Mouse (Mus musculus) midbrain, embryonic 16.5 days (tissue): Measurements from ENCODE around the gene Zfp26. TPM values are rescaled to one million over a fixed set of nuclear protein-coding genes. Genes with fewer than 3 reads are reported as not detected.

Experiments used
- ATAC-seq: fragments of 200-750 bp; cut with Nextera tagmentation; 2 replicates; pipeline ENCODE4 v1.8.0; 2017; ENCODE audit warnings: moderate TSS enrichment
- H3K27ac ChIP-seq: fragments of 300-500 bp; sonication (generic); 2 replicates; pipeline ENCODE4 v1.5.1; 2014; ENCODE audit warnings: mild to moderate bottlenecking, low read length, mixed read lengths
- H3K27me3 ChIP-seq: fragments of 300-500 bp; sonication (generic); 2 replicates; pipeline ENCODE4 v1.6.1; 2014; ENCODE audit warnings: low read depth, low read length, mixed read lengths; ENCODE audit not compliant: control insufficient read depth, insufficient read depth
- H3K36me3 ChIP-seq: fragments of 300-500 bp; sonication (generic); 2 replicates; pipeline ENCODE4 v1.6.1; 2014; ENCODE audit warnings: mild to moderate bottlenecking, low read length, moderate library complexity, mixed read lengths; ENCODE audit not compliant: control insufficient read depth, insufficient read depth
- H3K4me1 ChIP-seq: fragments of 300-500 bp; sonication (generic); 2 replicates; pipeline ENCODE4 v1.6.1; 2014; ENCODE audit warnings: mild to moderate bottlenecking, low read length, mixed read lengths; ENCODE audit not compliant: control insufficient read depth, insufficient read depth
- H3K4me2 ChIP-seq: fragments of 300-500 bp; sonication (generic); 2 replicates; pipeline ENCODE4 v1.6.1; 2014; ENCODE audit warnings: mild to moderate bottlenecking, low read length, mixed read lengths
- H3K4me3 ChIP-seq: fragments of 300-500 bp; sonication (generic); 2 replicates; pipeline ENCODE4 v1.5.1; 2014; ENCODE audit warnings: low read depth, mild to moderate bottlenecking, low read length, moderate library complexity, mixed read lengths
- H3K9ac ChIP-seq: fragments of 300-500 bp; sonication (generic); 2 replicates; pipeline ENCODE4 v1.6.1; 2014; ENCODE audit warnings: low read depth, low read length, mixed read lengths
- H3K9me3 ChIP-seq: fragments of 300-500 bp; sonication (generic); replicated peaks from 2 replicates; pipeline ENCODE4 v1.6.1; 2014; ENCODE audit warnings: mild to moderate bottlenecking, low read length, mixed read lengths; ENCODE audit not compliant: control insufficient read depth, poor library complexity, severe bottlenecking
- WGBS: fragments of 180-500 bp; shearing (Covaris S2); extraction: QIAGEN DNeasy Blood & Tissue Kit; methylation state at CpG from one replicate; pipeline ENCODE4 v1.1.7; 2014; 5-methylcytosine and 5-hydroxymethylcytosine counted together
- polyA plus RNA-seq: library from polyadenylated mRNA; unstranded; fragments of >200 nt; fragmentation: Nextera tagmentation; extraction: Ambion mirVana; gene quantifications from 2 replicates; pipeline ENCODE4 v1.2.1, GENCODE M21; 2015

Zfp26 gene
- polyA plus RNA-seq = 13.5 and 16.7 TPM in 2 replicates

- Histone ChIP-seq H3K27me3 (no peaks in the 10 kb centered on the region; the same call in 1 of the 2 replicates), H3K9me3 (no peaks in the 10 kb centered on the region), H3K27ac (peak within 1 kb of the TSS; percentile 84), H3K9ac (peak within 1 kb of the TSS; percentile 89), H3K4me3 (peak within 1 kb of the TSS; percentile 80), H3K4me2 (peak within 1 kb of the TSS; percentile 97), H3K4me1 (peaks cover 16% of the 10 kb centered on the region), H3K36me3 (peaks cover 5% of the 10 kb centered on the region; the same call in 1 of the 2 replicates)
- peak; percentile 91 for ATAC-seq
- WGBS = under 1% methylated on average over 48 of the region's 48 CpGs
These were observed at the start of gene Zfp26 for GRCm38 (mm10) chr9:20459377-20460317. Zfp26 (minus strand) TSS chr9:20460162.

GRCm38 (mm10) chr9:20509676-20510075 lies 49.7 kb upstream of the Zfp26 start:
- Histone ChIP-seq H3K9me3 (no peaks in the 10 kb centered on the region), H3K27ac (no peak overlapping the region), H3K4me1 (peaks cover 11% of the 10 kb centered on the region), H3K9ac (no peak overlapping the region), H3K27me3 (no peaks in the 10 kb centered on the region), H3K4me2 (no peak overlapping the region), H3K4me3 (no peak overlapping the region), H3K36me3 (peaks cover 12% of the 10 kb centered on the region)
- no peak for ATAC-seq
- 75% methylated on average over 3 of the region's 3 CpGs for WGBS

DNA sequence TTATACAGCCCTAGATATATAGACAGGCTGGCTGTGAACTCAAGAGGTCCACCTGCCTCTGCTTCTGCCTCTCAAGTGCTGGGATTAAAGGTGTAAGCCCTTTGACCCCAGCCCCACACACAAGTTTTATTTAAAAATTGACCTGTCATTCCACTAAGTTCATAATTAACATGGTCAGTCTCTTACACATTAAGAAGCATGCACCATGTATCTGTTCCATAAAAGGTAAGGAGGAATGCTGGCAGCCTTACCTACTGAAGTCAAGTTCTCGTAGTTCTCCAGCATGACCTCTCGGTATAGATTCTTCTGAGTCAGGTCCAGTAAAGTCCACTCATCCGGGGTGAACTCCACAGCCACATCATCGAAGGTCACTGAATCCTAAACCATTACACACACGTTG lies 44.8 kb upstream of the Zfp26 start:
- no peak for ATAC-seq
- Histone ChIP-seq H3K36me3 (peaks cover 40% of the 10 kb centered on the region), H3K4me3 (no peak overlapping the region), H3K9ac (no peak overlapping the region), H3K9me3 (no peaks in the 10 kb centered on the region), H3K4me2 (no peak overlapping the region), H3K27ac (no peak overlapping the region), H3K4me1 (no peaks in the 10 kb centered on the region), H3K27me3 (no peaks in the 10 kb centered on the region)
- 91% methylated on average over 5 of the region's 5 CpGs for WGBS

DNA sequence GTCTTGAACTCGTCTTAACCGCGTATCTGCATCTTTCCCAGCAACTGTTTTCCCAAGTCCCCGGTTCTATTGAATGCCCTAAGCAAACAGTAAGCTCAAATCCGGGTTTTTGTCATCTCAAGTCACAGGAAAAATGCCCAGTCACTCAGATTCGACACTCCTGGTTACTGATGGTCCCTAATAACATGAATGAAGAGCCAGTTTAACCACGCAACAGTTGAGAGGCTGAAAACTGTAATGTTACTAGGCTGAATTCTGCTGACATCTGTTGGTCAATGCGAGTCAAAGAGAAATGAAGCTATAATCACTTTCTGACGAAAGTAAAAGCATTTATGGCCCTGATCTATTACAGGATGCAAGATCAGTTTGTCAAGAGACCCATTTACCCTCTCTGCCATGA lies 33.3 kb upstream of the Zfp26 start:
- peaks cover 31% of the 10 kb centered on the region for H3K4me1 ChIP-seq
- H3K27ac ChIP-seq = peak overlapping the region; percentile 89
- H3K9ac ChIP-seq = peak overlapping the region; percentile 94
- WGBS = 7% methylated on average over 9 of the region's 9 CpGs
- peaks cover 13% of the 10 kb centered on the region for H3K36me3 ChIP-seq
- no peaks in the 10 kb centered on the region for H3K9me3 ChIP-seq
- H3K27me3 ChIP-seq = no peaks in the 10 kb centered on the region
- peak overlapping the region; percentile 64 for H3K4me2 ChIP-seq
- H3K4me3 ChIP-seq = peak overlapping the region; percentile 59
- ATAC-seq = peak; percentile 23; the same call in 1 of the 2 replicates

- WGBS = 1% methylated on average over 40 of the region's 40 CpGs
- H3K27ac ChIP-seq = peak within 1 kb of the TSS; percentile 89
- peaks cover 8% of the 10 kb centered on the region; the same call in 1 of the 2 replicates for H3K36me3 ChIP-seq
- no peaks in the 10 kb centered on the region for H3K9me3 ChIP-seq
- H3K27me3 ChIP-seq = no peaks in the 10 kb centered on the region
- H3K9ac ChIP-seq = peak within 1 kb of the TSS; percentile 94
- peak; percentile 98 for ATAC-seq
- peak within 1 kb of the TSS; percentile 59 for H3K4me3 ChIP-seq
- H3K4me1 ChIP-seq = peaks cover 31% of the 10 kb centered on the region
- peak within 1 kb of the TSS; percentile 64 for H3K4me2 ChIP-seq
These were observed 32.7 kb upstream of the Zfp26 start, which contains the start of gene Zfp426 for GRCm38 (mm10) chr9:20492527-20493233. Zfp426 (minus strand) TSS chr9:20492746.

GRCm38 (mm10) chr9:20491858-20492526 lies 32.0 kb upstream of the Zfp26 start:
- 11% methylated on average over 20 of the region's 20 CpGs for WGBS
- no peak for ATAC-seq
- peak overlapping the region; percentile 94 for H3K9ac ChIP-seq

DNA sequence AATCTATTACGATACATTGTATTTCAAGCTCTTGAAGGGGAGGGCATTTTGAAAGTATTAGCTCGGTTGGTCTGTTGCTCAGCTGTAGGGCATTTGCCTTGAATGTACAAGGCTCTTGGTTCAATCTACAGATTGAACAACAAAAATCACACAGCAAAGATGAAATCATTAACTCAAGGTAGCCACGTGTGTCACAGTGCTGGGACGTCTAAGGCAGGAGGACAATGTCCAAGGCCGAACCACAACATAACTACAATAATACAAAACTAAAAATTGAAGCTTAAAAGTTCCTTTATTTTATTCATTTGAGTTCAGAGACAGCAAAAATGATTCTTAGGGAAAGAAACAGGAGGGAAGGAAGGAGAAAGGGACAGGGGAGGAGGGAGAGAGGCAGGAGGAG lies 29.6 kb upstream of the Zfp26 start:
- Histone ChIP-seq H3K9me3 (no peaks in the 10 kb centered on the region), H3K4me1 (peaks cover 31% of the 10 kb centered on the region), H3K4me2 (peak overlapping the region; percentile 3; the same call in 1 of the 2 replicates), H3K27me3 (no peaks in the 10 kb centered on the region), H3K4me3 (no peak overlapping the region), H3K27ac (no peak overlapping the region), H3K9ac (no peak overlapping the region), H3K36me3 (peaks cover 6% of the 10 kb centered on the region; the same call in 1 of the 2 replicates)
- ATAC-seq = no peak
- 92% methylated on average over 5 of the region's 5 CpGs for WGBS

More at GRCm38 (mm10) chr9:20491858-20492526, 32.0 kb upstream of the Zfp26 start:
- Histone ChIP-seq H3K36me3 (peaks cover 4% of the 10 kb centered on the region; the same call in 1 of the 2 replicates), H3K4me3 (peak overlapping the region; percentile 59), H3K27me3 (no peaks in the 10 kb centered on the region), H3K4me2 (peak overlapping the region; percentile 64), H3K4me1 (peaks cover 31% of the 10 kb centered on the region), H3K27ac (peak overlapping the region; percentile 89), H3K9me3 (no peaks in the 10 kb centered on the region)

GRCm38 (mm10) chr9:20479396-20479795 lies 19.4 kb upstream of the Zfp26 start:
- WGBS = 83% methylated on average over 5 of the region's 5 CpGs
- H3K9me3 ChIP-seq = no peaks in the 10 kb centered on the region
- no peak overlapping the region for H3K9ac ChIP-seq
- H3K27ac ChIP-seq = no peak overlapping the region
- peaks cover 22% of the 10 kb centered on the region for H3K36me3 ChIP-seq
- H3K4me1 ChIP-seq = no peaks in the 10 kb centered on the region
- no peaks in the 10 kb centered on the region for H3K27me3 ChIP-seq
- H3K4me2 ChIP-seq = no peak overlapping the region
- no peak overlapping the region for H3K4me3 ChIP-seq
- no peak for ATAC-seq
